Mouse (Mus musculus): Measurements from ENCODE around the gene Cntn1. TPM values are rescaled to one million over a fixed set of nuclear protein-coding genes. Genes with fewer than 3 reads are reported as not detected.
A peak's percentile ranks its signal among the peaks of the same experiment; 100 is the strongest.

Cntn1 gene
- polyA plus RNA-seq, 1 experiment: 154 TPM

DNA sequence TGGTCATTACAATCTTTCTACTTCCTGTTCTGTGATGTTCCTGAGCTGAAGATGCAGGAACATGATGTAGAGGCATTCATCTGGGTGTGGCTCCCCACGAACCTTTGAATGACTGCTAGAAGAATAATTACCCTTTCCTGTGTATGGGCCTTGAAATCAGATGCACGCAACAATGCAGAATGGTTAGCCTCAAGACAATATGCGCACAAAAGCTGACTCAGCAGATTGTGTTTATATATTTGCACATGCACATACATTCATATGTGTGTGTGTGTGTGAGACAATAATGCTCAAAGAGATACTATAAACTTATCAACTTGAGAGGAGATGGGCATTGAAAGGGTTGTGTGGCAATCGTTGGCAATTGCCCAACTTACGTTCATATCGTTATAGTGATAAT, 39.8 kb downstream of the Cntn1 start:
- no peak for DNase-seq
- TF ChIP-seq CTCF (IDR thresholded peaks at IDR 0.05; ENCODE audit: borderline replicate concordance, insufficient read depth, low read depth, low read length) (no peak), POLR2A (IDR thresholded peaks at IDR 0.05; ENCODE audit: borderline replicate concordance, insufficient read depth, low read length) (no peak)
- Histone ChIP-seq H3K4me3 (replicated peaks; ENCODE audit: insufficient read depth, low read depth, low read length) (no peak overlapping the region), H3K27me3 (ENCODE audit: control insufficient read depth, insufficient read depth, low read length) (no peaks in the 10 kb centered on the region), H3K4me1 (ENCODE audit: control insufficient read depth, insufficient read depth, low read length) (peaks cover 3% of the 10 kb centered on the region; the same call in 1 of the 2 replicates), H3K27ac (ENCODE audit: insufficient read depth, low read length) (no peak overlapping the region)
- 92% methylated on average over 6 of the region's 6 CpGs for WGBS

DNA sequence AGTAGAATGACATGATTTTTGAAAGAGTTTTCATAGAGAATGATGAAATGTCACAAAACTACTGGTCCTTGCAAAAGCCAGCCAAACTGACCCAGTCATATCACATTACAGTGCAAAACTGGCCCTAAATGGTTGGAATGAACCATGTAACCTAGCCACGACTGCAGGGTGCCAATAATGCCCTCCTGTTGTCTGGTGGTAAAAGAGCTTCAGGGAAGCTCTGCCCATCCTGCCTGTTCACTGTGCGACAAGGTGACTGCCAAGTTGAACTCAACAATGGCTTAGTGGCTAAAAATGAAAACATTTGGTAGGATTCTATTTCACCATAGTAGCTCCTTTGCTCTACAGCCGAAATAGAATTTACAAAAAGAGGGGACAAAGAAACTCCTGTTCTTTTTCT, 41.1 kb downstream of the Cntn1 start:
- TF ChIP-seq POLR2A (IDR thresholded peaks at IDR 0.05; ENCODE audit: borderline replicate concordance, insufficient read depth, low read length): no peak
- TF ChIP-seq CTCF (IDR thresholded peaks at IDR 0.05; ENCODE audit: borderline replicate concordance, insufficient read depth, low read depth, low read length): no peak
- Histone ChIP-seq H3K27me3 (ENCODE audit: control insufficient read depth, insufficient read depth, low read length) (no peaks in the 10 kb centered on the region), H3K4me3 (replicated peaks; ENCODE audit: insufficient read depth, low read depth, low read length) (no peak overlapping the region), H3K4me1 (ENCODE audit: control insufficient read depth, insufficient read depth, low read length) (peaks cover 3% of the 10 kb centered on the region; the same call in 1 of the 2 replicates), H3K27ac (ENCODE audit: insufficient read depth, low read length) (no peak overlapping the region)
- WGBS: 18% methylated on average over 3 of the region's 3 CpGs
- peak; percentile 40 to 69 for DNase-seq

DNA sequence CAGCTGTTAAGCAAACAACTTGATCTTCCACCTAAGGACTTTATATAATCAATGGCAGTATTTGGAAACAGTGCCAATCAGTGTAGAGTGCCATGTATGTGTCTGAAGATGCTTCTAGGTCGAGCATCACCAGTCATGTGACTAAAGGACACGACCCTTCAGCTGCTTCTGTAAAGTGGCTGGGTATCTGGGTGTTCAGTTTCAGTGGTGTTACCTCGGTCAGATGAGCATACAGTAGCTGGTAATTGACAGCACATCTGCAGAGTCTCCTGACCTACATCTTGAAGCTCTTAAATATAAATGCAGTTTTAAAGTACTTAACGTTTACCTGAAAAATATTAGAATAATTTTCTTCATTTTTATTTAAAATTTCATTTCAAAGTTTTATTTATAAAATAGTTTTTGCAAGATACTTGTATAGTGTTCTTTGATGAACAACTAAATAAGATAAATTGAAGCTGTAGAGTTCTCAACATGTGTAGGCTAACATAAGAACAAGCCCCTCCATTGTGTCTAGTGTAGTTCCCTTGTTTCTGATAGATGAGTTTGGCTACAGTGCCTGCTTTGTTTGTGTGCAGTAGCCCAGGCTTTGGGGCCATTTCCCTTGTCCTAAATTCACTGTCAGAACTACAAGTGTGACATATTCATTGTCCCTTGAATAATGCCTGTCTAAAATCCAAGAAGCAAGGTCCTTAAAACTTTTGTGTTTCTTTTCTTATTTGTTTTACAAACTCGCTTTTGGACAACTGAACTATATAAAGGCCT, 48.6 kb downstream of the Cntn1 start:
- TF ChIP-seq CTCF (IDR thresholded peaks at IDR 0.05; ENCODE audit: borderline replicate concordance, insufficient read depth, low read depth, low read length): no peak
- no peak for TF ChIP-seq POLR2A (IDR thresholded peaks at IDR 0.05; ENCODE audit: borderline replicate concordance, insufficient read depth, low read length)
- no peak overlapping the region for H3K4me3 ChIP-seq (replicated peaks; ENCODE audit: insufficient read depth, low read depth, low read length)
- no peak for DNase-seq
- H3K27ac ChIP-seq (ENCODE audit: insufficient read depth, low read length): no peak overlapping the region
- 71% methylated on average over 5 of the region's 5 CpGs for WGBS
- peaks cover 3% of the 10 kb centered on the region for H3K4me1 ChIP-seq (ENCODE audit: control insufficient read depth, insufficient read depth, low read length)
- H3K27me3 ChIP-seq (ENCODE audit: control insufficient read depth, insufficient read depth, low read length): no peaks in the 10 kb centered on the region

DNA sequence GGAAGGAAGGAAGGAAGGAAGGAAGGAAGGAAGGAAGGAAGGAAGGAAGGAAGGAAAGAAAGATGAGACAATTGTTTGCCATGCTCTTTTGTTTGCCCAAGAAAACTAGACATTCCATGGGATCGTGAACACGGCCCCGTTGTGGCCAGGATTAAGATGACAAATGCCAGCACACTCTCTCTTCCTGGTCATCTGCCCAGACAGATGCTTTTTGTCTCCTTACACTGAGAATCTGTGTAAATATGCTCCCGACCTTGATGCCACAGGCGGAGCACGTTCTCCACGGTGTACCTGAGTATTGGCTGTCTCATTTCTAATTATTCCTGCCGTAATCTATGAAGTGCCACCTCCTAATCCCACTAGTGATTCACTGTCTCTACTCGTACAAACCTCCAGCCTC, 51.0 kb downstream of the Cntn1 start:
- H3K4me1 ChIP-seq (ENCODE audit: control insufficient read depth, insufficient read depth, low read length): peaks cover 3% of the 10 kb centered on the region
- TF ChIP-seq POLR2A (IDR thresholded peaks at IDR 0.05; ENCODE audit: borderline replicate concordance, insufficient read depth, low read length): no peak
- no peak for TF ChIP-seq CTCF (IDR thresholded peaks at IDR 0.05; ENCODE audit: borderline replicate concordance, insufficient read depth, low read depth, low read length)
- no peak overlapping the region for H3K4me3 ChIP-seq (replicated peaks; ENCODE audit: insufficient read depth, low read depth, low read length)
- 10% methylated on average over 9 of the region's 9 CpGs for WGBS
- peak in 1 of 2 experiments; percentile 28 for DNase-seq
- H3K27me3 ChIP-seq (ENCODE audit: control insufficient read depth, insufficient read depth, low read length): no peaks in the 10 kb centered on the region
- H3K27ac ChIP-seq (ENCODE audit: insufficient read depth, low read length): no peak overlapping the region

DNA sequence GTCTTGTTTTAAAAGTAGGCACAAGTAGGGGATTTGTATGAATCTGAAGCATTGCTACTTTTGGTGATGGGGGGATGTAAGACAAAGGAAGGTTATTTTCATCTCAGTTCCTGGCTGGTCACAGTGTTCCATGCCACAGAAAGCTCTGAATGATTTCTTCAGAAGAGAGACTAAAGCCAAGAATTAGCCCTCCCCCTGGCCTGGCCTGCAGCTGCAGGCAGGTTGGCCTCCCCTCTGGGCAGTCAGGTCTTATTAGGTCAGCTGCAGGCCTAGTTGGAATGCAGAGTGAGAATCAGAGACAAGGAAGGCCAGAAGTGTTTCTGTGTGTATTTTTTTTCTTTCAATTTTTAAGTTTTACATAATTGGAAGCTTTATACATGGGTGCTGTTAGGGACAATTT, 61.5 kb downstream of the Cntn1 start:
- Histone ChIP-seq H3K4me3 (replicated peaks; ENCODE audit: insufficient read depth, low read depth, low read length) (no peak overlapping the region), H3K27ac (ENCODE audit: insufficient read depth, low read length) (no peak overlapping the region), H3K27me3 (ENCODE audit: control insufficient read depth, insufficient read depth, low read length) (no peaks in the 10 kb centered on the region), H3K4me1 (ENCODE audit: control insufficient read depth, insufficient read depth, low read length) (peaks cover 6% of the 10 kb centered on the region; the same call in 1 of the 2 replicates)
- peak; percentile 23 to 43 for DNase-seq
- no peak for TF ChIP-seq POLR2A (IDR thresholded peaks at IDR 0.05; ENCODE audit: borderline replicate concordance, insufficient read depth, low read length)

DNA sequence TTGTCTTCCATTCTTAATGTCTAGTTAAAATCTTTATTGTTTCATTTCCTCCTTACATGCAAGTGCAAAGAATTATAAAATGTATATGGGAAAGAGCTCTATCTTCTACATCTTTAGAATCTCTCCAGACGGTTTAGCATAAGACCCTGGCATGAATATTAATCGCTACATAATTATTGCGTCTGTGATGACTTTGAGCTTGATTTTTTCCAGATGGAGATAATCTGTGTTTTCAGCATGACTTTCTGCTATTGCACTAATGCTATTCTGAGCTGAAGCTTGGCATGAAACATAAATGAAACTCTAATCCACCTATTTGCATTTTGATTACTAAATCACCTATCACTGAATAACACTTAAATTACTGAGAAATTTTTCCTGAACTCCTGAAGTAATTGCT, 82.0 kb downstream of the Cntn1 start:
- Histone ChIP-seq H3K27me3 (ENCODE audit: control insufficient read depth, insufficient read depth, low read length) (no peaks in the 10 kb centered on the region), H3K27ac (ENCODE audit: insufficient read depth, low read length) (no peak overlapping the region), H3K4me1 (ENCODE audit: control insufficient read depth, insufficient read depth, low read length) (no peaks in the 10 kb centered on the region), H3K4me3 (replicated peaks; ENCODE audit: insufficient read depth, low read depth, low read length) (no peak overlapping the region)
- no peak for DNase-seq
- whole genome bisulfite sequencing: 66% methylated on average over 3 of the region's 3 CpGs
- TF ChIP-seq POLR2A (IDR thresholded peaks at IDR 0.05; ENCODE audit: borderline replicate concordance, insufficient read depth, low read length) (no peak), CTCF (IDR thresholded peaks at IDR 0.05; ENCODE audit: borderline replicate concordance, insufficient read depth, low read depth, low read length) (no peak)

DNA sequence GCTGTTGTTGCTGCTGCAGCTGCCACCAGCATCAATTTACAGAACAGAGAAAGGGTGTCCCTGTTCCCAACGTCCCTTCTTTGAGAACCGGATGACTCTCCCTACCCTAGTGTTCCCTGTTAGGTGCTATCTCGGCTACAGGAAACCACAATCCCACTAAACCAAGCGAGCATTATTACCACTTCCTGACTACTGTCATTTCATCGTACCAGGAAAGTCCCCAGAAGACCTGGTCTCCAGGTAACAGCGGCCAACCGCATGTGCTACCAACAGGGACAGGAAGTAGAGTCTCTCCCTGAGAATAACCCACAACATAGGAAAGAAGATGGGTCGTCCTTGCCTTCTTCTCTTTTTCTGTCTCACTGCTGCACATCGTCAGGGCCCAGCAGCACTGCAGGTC, 83.3 kb downstream of the Cntn1 start:
- H3K27ac ChIP-seq (ENCODE audit: insufficient read depth, low read length): no peak overlapping the region
- H3K27me3 ChIP-seq (ENCODE audit: control insufficient read depth, insufficient read depth, low read length): no peaks in the 10 kb centered on the region
- DNase-seq: no peak
- 0 out of 2 replicates have a peak, but pooled peaks cover 3% of the 10 kb centered on the region for H3K4me1 ChIP-seq (ENCODE audit: control insufficient read depth, insufficient read depth, low read length)
- TF ChIP-seq POLR2A (IDR thresholded peaks at IDR 0.05; ENCODE audit: borderline replicate concordance, insufficient read depth, low read length) (no peak), CTCF (IDR thresholded peaks at IDR 0.05; ENCODE audit: borderline replicate concordance, insufficient read depth, low read depth, low read length) (no peak)
- WGBS: 75% methylated on average over 9 of the region's 9 CpGs
- H3K4me3 ChIP-seq (replicated peaks; ENCODE audit: insufficient read depth, low read depth, low read length): no peak overlapping the region

DNA sequence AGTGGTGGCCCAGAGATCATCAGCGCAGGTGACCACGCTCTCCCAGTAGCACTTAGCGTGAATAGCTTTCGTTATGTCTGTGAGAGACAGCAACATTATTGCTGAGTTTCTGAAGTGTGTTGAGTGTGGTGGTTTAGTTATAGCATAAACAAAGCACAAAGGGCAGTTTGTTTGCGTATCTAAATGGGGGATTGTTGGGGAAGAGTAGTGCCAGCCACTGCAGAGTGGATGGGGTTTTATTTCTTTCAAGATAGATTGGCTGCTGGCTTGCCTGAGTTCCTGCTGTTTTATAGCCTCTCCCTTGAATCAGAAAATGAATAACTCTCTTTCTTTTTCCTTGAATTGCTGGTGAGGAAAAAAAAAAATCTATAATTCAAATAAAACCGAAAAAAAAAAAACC, 86.1 kb downstream of the Cntn1 start:
- Histone ChIP-seq H3K27ac (ENCODE audit: insufficient read depth, low read length) (no peak overlapping the region), H3K27me3 (ENCODE audit: control insufficient read depth, insufficient read depth, low read length) (no peaks in the 10 kb centered on the region), H3K4me1 (ENCODE audit: control insufficient read depth, insufficient read depth, low read length) (peaks cover 3% of the 10 kb centered on the region; the same call in 1 of the 2 replicates), H3K4me3 (replicated peaks; ENCODE audit: insufficient read depth, low read depth, low read length) (no peak overlapping the region)
- no peak for TF ChIP-seq CTCF (IDR thresholded peaks at IDR 0.05; ENCODE audit: borderline replicate concordance, insufficient read depth, low read depth, low read length)
- no peak for TF ChIP-seq POLR2A (IDR thresholded peaks at IDR 0.05; ENCODE audit: borderline replicate concordance, insufficient read depth, low read length)
- DNase-seq: no peak
- 78% methylated on average over 6 of the region's 6 CpGs for WGBS
